Mouse (Mus musculus): ENCODE measurements at regions not wholly inside any gene's neighbourhood (a gene's known extent, or its start where the extent isn't known, plus 50 kb on each side); places are given as distances from the start of the nearest gene placed in this dataset.

GRCm38 (mm10) chr16:25052428-25052827, 234.2 kb upstream of the Tprg start:
- no peak for TF ChIP-seq CTCF (IDR thresholded peaks at IDR 0.05; ENCODE audit: low read depth)
- TF ChIP-seq EP300 (optimal IDR thresholded peaks at IDR 0.05): no peak
